Mouse (Mus musculus): ENCODE measurements around the gene Rasa4.

GRCm38 (mm10) chr5:136051231-136052085 is 32.3 kb upstream of the Rasa4 start:
- TF ChIP-seq CTCF (IDR thresholded peaks at IDR 0.05; ENCODE audit: insufficient read depth, low read length) (no peak), POLR2A (IDR thresholded peaks at IDR 0.05; ENCODE audit: borderline replicate concordance, extremely low read depth, low read depth, low read length) (no peak)

Measured in lung, adult 2 months (tissue).